Mouse (Mus musculus) bone marrow macrophage, adult 2 months (primary cell): ENCODE results near the gene Cacna1a.

ENCODE experiments used
- CTCF ChIP-seq: IDR thresholded peaks from 2 replicates; pipeline ENCODE4 v1.5.1; 2012; ENCODE audit warnings: low read depth, mild to moderate bottlenecking, low read length, moderate library complexity
- POLR2A ChIP-seq: IDR thresholded peaks from 2 replicates; pipeline ENCODE4 v1.6.1; 2012; ENCODE audit warnings: mild to moderate bottlenecking, low read depth, low read length, borderline replicate concordance

GRCm38 (mm10) chr8:84552457-84552856 lies 164.2 kb downstream of the Cacna1a start:
- TF ChIP-seq POLR2A (no peak), CTCF (no peak)
